Mouse (Mus musculus) bone marrow macrophage, adult 2 months (primary cell): Measurements from ENCODE around the gene Dph2.

Experiments used
- CTCF ChIP-seq: IDR thresholded peaks from 2 replicates; pipeline ENCODE4 v1.5.1; 2012; ENCODE audit warnings: low read depth, mild to moderate bottlenecking, low read length, moderate library complexity
- POLR2A ChIP-seq: IDR thresholded peaks from 2 replicates; pipeline ENCODE4 v1.6.1; 2012; ENCODE audit warnings: mild to moderate bottlenecking, low read depth, low read length, borderline replicate concordance

DNA sequence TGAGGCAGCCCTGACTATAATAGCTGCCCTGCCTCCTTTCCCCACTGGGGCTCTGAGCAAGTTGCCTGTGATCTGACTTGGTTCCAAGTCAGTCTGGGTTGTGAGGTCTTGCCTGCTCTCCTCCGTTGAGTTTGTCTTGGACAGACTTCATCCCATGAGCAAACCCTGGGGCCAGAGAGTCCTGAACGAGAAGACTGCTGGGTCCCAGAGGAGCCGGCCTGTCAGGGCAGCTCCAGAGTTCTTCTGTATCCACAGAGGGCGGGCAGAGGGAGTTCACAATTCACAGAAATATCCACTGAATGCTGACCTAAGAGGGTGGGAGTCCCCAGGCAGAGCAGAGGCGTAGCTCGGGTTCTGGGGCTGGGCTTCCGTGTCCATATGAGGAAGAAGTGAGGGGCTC lies 41.0 kb downstream of the Dph2 start:
- TF ChIP-seq CTCF (no peak), POLR2A (no peak)
